Mouse (Mus musculus): ENCODE results near the gene Il4i1. TPM values are rescaled to one million over a fixed set of nuclear protein-coding genes. Genes with fewer than 3 reads are reported as not detected.
A peak's percentile ranks its signal among the peaks of the same experiment; 100 is the strongest.

Il4i1 gene
- polyA plus RNA-seq, 1 experiment from 2014 or later = 1.9 TPM

DNA sequence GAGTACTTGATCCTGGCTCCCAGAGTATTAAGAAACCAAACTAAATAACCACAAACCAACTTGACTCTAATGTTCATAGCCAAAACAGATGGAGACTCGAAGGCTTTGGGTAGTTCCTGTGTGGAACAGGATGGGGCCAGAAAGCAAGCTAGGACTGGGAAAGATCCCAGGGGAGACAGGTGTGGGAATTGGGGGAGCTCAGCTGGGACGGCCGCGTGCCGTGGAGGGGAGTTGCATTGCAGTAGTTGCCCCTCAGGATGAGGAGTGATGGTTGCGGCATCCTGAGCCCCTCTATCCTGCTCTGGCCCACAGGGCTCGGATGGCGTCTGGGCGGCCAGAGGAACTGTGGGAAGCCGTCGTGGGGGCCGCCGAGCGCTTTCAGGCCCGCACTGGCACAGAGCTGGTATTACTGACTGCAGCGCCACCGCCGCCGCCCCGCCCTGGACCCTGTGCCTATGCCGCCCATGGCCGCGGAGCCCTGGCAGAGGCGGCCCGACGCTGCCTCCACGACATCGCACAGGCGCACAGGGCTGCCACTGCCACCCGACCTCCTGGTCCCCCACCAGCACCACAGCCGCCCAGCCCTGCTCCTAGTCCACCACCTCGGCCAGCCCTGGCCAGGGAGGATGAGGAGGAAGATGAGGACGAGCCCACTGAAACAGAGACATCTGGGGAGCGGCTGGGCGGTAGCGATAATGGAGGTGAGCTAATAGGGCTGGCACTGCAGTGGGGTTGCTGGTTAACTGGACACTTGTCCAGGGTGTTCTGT is 36.3 kb downstream of the Il4i1 start:
- H3K4me3 ChIP-seq (ENCODE audit: low read depth, low read length) = no peak overlapping the region
- TF ChIP-seq EP300 (IDR thresholded peaks at IDR 0.05) (no peak), CTCF (IDR thresholded peaks at IDR 0.05) (no peak)
- peaks cover 31% of the 10 kb centered on the region for H3K4me1 ChIP-seq (ENCODE audit: insufficient read depth, low read depth, low read length)
- H3K4me2 ChIP-seq (replicated peaks; ENCODE audit: low read depth, low read length) = no peak overlapping the region
- 90% methylated on average over 36 of the region's 36 CpGs for WGBS
- H3K36me3 ChIP-seq (ENCODE audit: insufficient read depth, low read length) = no peaks in the 10 kb centered on the region
- ATAC-seq (no peak), DNase-seq (ENCODE audit: low spot score) (no peak)
- no peak overlapping the region for H3K27ac ChIP-seq (ENCODE audit: low read length)
- no peak overlapping the region for H3K9ac ChIP-seq (replicated peaks; ENCODE audit: low read depth)
- H3K9me3 ChIP-seq (ENCODE audit: low read length) = no peaks in the 10 kb centered on the region
- no peaks in the 10 kb centered on the region for H3K27me3 ChIP-seq (replicated peaks; ENCODE audit: insufficient read depth, low read length)

DNA sequence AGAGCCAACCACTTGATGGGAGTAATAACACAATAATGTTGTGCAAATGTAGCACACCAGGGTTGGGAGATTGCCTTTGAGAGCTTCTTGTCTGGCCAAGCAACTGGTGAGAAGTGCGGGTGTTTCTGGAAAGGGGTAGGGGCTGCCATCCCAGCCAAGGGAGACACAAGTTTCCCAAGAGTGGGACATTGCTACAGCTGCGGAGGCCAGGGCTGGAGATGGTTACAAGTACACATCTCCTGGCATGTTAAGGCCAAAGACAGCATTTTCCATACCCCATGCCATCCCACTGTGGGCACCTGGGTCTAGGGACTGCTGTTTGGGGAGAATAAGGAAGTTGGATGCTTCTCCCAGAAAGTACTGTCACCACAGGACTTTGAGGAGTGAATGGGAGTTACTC is 36.9 kb downstream of the Il4i1 start:
- DNase-seq (ENCODE audit: low spot score) (no peak), ATAC-seq (no peak)
- Histone ChIP-seq H3K9me3 (ENCODE audit: low read length) (no peaks in the 10 kb centered on the region), H3K9ac (replicated peaks; ENCODE audit: low read depth) (no peak overlapping the region), H3K4me3 (ENCODE audit: low read depth, low read length) (no peak overlapping the region), H3K4me2 (replicated peaks; ENCODE audit: low read depth, low read length) (no peak overlapping the region), H3K27me3 (replicated peaks; ENCODE audit: insufficient read depth, low read length) (no peaks in the 10 kb centered on the region), H3K36me3 (ENCODE audit: insufficient read depth, low read length) (no peaks in the 10 kb centered on the region), H3K27ac (ENCODE audit: low read length) (no peak overlapping the region), H3K4me1 (ENCODE audit: insufficient read depth, low read depth, low read length) (peaks cover 25% of the 10 kb centered on the region)
- TF ChIP-seq CTCF (IDR thresholded peaks at IDR 0.05) (no peak), EP300 (IDR thresholded peaks at IDR 0.05) (no peak)
- 86% methylated on average over 2 of the region's 2 CpGs for WGBS

DNA sequence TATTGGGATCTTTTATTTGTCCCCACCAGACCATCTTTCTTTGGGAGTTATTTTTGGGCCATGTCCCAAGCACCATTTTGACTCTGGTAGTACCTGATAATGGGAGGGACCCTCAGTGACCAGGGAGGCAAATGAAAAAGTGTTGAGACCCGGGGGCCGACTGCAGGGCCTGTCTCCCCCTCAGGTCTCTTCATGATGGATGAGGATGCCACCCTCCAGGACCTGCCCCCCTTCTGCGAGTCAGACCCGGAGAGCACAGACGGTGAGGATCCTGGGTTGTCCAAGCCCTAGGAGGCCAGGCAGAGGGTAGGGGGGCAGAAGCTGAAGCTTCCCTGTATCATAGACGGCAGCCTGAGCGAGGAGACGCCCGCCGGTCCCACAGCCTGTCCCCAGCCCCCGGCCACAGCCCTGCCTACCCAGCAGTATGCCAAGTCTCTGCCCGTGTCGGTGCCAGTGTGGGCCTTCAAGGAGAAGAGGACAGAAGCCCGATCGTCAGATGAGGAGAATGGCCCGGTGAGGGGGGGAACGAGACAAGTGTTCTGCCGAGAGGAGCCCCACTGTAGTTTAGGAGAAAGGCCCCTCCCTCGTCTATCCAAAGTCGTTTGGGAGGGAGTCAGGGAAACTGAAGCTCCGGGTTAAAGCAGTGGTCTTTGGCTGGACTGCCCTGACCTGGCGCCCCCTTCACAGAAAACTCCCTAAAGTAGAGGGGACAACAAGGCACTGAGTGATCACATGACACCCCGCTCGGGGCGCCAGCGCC is 37.6 kb downstream of the Il4i1 start:
- Histone ChIP-seq H3K27me3 (replicated peaks; ENCODE audit: insufficient read depth, low read length) (no peaks in the 10 kb centered on the region), H3K4me2 (replicated peaks; ENCODE audit: low read depth, low read length) (peak overlapping the region; percentile 96), H3K9me3 (ENCODE audit: low read length) (no peaks in the 10 kb centered on the region), H3K4me1 (ENCODE audit: insufficient read depth, low read depth, low read length) (peaks cover 22% of the 10 kb centered on the region), H3K4me3 (ENCODE audit: low read depth, low read length) (peak overlapping the region; percentile 55), H3K36me3 (ENCODE audit: insufficient read depth, low read length) (no peaks in the 10 kb centered on the region), H3K27ac (ENCODE audit: low read length) (peak overlapping the region; percentile 98), H3K9ac (replicated peaks; ENCODE audit: low read depth) (peak overlapping the region; percentile 70)
- TF ChIP-seq CTCF (IDR thresholded peaks at IDR 0.05) = no peak
- TF ChIP-seq EP300 (IDR thresholded peaks at IDR 0.05) = no peak
- WGBS = 23% methylated on average over 26 of the region's 26 CpGs
- ATAC-seq (no peak), DNase-seq (ENCODE audit: low spot score) (peak; percentile 34)

DNA sequence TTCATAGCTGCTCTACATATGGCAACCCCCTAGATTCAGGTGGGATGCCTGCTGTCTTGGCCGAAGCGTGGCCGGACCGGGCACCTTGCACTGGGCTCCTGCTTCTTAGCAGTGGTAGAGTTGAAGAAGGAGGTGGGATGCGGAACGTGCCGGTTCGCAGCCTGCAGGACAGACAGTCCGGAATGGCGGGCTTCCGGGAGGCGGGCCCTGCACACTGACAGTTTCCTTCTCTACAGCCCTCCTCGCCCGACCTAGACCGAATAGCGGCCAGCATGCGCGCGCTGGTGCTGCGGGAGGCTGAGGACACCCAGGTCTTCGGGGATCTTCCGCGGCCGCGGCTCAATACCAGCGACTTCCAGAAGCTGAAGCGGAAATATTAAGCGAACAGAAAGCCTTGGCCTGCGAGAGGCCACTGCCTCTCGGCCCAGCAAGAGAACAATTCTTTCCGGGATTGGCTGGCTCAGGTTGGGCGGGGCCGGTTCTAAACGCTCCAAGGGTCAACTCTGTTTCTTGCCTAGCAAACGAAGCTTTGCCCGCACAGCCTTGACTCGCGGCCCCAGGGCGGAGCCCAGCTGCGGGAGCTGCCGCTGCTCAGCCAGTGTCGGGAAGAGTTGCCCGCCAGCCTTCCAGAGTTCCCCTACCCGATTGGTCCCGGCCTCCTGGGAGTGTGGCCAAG is 38.3 kb downstream of the Il4i1 start:
- Histone ChIP-seq H3K36me3 (ENCODE audit: insufficient read depth, low read length) (no peaks in the 10 kb centered on the region), H3K9ac (replicated peaks; ENCODE audit: low read depth) (peak overlapping the region; percentile 70), H3K27ac (ENCODE audit: low read length) (peak overlapping the region; percentile 98), H3K4me2 (replicated peaks; ENCODE audit: low read depth, low read length) (peak overlapping the region; percentile 96), H3K27me3 (replicated peaks; ENCODE audit: insufficient read depth, low read length) (no peaks in the 10 kb centered on the region), H3K4me3 (ENCODE audit: low read depth, low read length) (peak overlapping the region; percentile 55), H3K4me1 (ENCODE audit: insufficient read depth, low read depth, low read length) (peaks cover 22% of the 10 kb centered on the region), H3K9me3 (ENCODE audit: low read length) (no peaks in the 10 kb centered on the region)
- under 1% methylated on average over 45 of the region's 45 CpGs for WGBS
- no peak; the same call in 1 of the 2 replicates for TF ChIP-seq EP300 (IDR thresholded peaks at IDR 0.05)
- no peak for TF ChIP-seq CTCF (IDR thresholded peaks at IDR 0.05)
- DNase-seq (ENCODE audit: low spot score) (peak; percentile 94), ATAC-seq (peak; percentile 71)

DNA sequence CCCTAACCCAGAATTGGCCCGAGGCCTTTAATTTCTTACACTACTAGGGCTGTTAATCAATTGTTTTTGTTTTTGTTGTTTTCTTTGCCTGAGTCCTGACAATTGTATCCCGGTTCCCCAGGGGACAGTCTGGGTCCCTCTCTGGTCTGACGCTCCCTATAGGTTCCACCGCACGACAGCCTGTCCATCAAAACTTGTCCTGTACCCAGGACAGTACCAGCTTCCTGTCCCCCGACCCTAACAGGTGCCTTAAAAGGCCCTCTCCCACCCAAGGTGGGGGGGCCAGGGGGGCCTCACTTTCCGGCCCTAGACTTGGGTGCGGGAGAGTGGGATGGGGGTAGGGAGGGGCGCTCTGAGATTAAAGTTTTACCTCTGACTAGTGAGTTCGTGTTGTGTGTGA is 38.8 kb downstream of the Il4i1 start:
- WGBS = 42% methylated on average over 10 of the region's 10 CpGs
- ATAC-seq = no peak

More for the DNA sequence above, 38.8 kb downstream of the Il4i1 start:
- peaks cover 22% of the 10 kb centered on the region for H3K4me1 ChIP-seq (ENCODE audit: insufficient read depth, low read depth, low read length)
- no peak for DNase-seq (ENCODE audit: low spot score)
- peak overlapping the region; percentile 96 for H3K4me2 ChIP-seq (replicated peaks; ENCODE audit: low read depth, low read length)
- peak overlapping the region; percentile 55 for H3K4me3 ChIP-seq (ENCODE audit: low read depth, low read length)
- peak overlapping the region; percentile 70 for H3K9ac ChIP-seq (replicated peaks; ENCODE audit: low read depth)
- TF ChIP-seq EP300 (IDR thresholded peaks at IDR 0.05) (no peak), CTCF (IDR thresholded peaks at IDR 0.05) (no peak)
- no peaks in the 10 kb centered on the region for H3K9me3 ChIP-seq (ENCODE audit: low read length)
- H3K27me3 ChIP-seq (replicated peaks; ENCODE audit: insufficient read depth, low read length) = no peaks in the 10 kb centered on the region
- H3K27ac ChIP-seq (ENCODE audit: low read length) = peak overlapping the region; percentile 98
- H3K36me3 ChIP-seq (ENCODE audit: insufficient read depth, low read length) = no peaks in the 10 kb centered on the region
